Mouse (Mus musculus) forebrain, embryonic 16.5 days (tissue): ENCODE measurements at regions not wholly inside any gene's neighbourhood (a gene's known extent, or its start where the extent isn't known, plus 50 kb on each side); places are given as distances from the start of the nearest gene placed in this dataset.

Experiments used
- ATAC-seq: fragments of 200-750 bp; cut with Nextera tagmentation; 2 replicates; pipeline ENCODE4 v1.8.0; 2017; ENCODE audit warnings: mild to moderate bottlenecking, moderate library complexity
- H3K27ac ChIP-seq: fragments of 300-500 bp; sonication (generic); 2 replicates; pipeline ENCODE4 v1.5.1; 2014; ENCODE audit warnings: low read length, control low read depth
- H3K27me3 ChIP-seq: fragments of 300-500 bp; sonication (generic); replicated peaks from 2 replicates; pipeline ENCODE4 v1.6.1; 2014; ENCODE audit warnings: low read length; ENCODE audit not compliant: control insufficient read depth, insufficient read depth
- H3K36me3 ChIP-seq: fragments of 300-500 bp; sonication (generic); 2 replicates; pipeline ENCODE4 v1.6.1; 2014; ENCODE audit not compliant: control insufficient read depth, insufficient read depth
- H3K4me1 ChIP-seq: fragments of 300-500 bp; sonication (generic); replicated peaks from 2 replicates; pipeline ENCODE4 v1.6.1; 2014; ENCODE audit warnings: low read length; ENCODE audit not compliant: control insufficient read depth, insufficient read depth
- H3K4me2 ChIP-seq: fragments of 300-500 bp; sonication (generic); 2 replicates; pipeline ENCODE4 v1.6.1; 2014; ENCODE audit warnings: mild to moderate bottlenecking, low read length, control low read depth
- H3K4me3 ChIP-seq: fragments of 300-500 bp; sonication (generic); replicated peaks from 2 replicates; pipeline ENCODE4 v1.5.1; 2014; ENCODE audit warnings: mild to moderate bottlenecking, low read length, control low read depth
- H3K9ac ChIP-seq: fragments of 300-500 bp; sonication (generic); replicated peaks from 2 replicates; pipeline ENCODE4 v1.6.1; 2014; ENCODE audit warnings: low read depth, low read length, control low read depth
- H3K9me3 ChIP-seq: fragments of 300-500 bp; sonication (generic); 2 replicates; pipeline ENCODE4 v1.6.1; 2016; ENCODE audit warnings: low read length; ENCODE audit not compliant: control insufficient read depth
- WGBS: fragments of 180-500 bp; shearing (Covaris S2); extraction: QIAGEN DNeasy Blood & Tissue Kit; methylation state at CpG from one replicate; pipeline ENCODE4 v1.1.7; 2014; 5-methylcytosine and 5-hydroxymethylcytosine counted together

DNA sequence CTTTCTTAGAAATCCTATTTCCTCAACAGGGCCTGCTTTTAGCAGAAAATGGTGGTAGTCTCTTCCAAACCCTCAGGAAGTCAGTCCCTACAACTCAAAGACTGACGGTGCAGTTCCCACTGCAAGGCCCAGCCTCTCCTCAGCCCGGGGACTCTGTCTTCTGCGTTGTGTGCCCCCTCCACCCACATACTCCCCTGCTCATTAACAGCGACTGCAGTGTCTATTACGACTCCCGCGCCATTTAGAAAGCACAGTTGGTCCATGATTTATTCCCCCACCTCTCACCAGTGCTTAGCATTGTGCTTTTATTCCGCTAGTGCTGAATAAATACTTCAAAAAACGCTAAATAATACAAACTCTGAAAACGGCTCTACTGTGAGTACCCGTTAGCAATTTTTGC lies 230.9 kb upstream of the Hes1 start:
- Histone ChIP-seq H3K4me1 (peaks cover 12% of the 10 kb centered on the region), H3K36me3 (no peaks in the 10 kb centered on the region), H3K4me2 (no peak overlapping the region), H3K27ac (no peak overlapping the region), H3K27me3 (no peaks in the 10 kb centered on the region), H3K9ac (no peak overlapping the region), H3K4me3 (no peak overlapping the region), H3K9me3 (no peaks in the 10 kb centered on the region)
- no peak; the same call in 1 of the 2 replicates for ATAC-seq
- 23% methylated on average over 11 of the region's 11 CpGs for WGBS

DNA sequence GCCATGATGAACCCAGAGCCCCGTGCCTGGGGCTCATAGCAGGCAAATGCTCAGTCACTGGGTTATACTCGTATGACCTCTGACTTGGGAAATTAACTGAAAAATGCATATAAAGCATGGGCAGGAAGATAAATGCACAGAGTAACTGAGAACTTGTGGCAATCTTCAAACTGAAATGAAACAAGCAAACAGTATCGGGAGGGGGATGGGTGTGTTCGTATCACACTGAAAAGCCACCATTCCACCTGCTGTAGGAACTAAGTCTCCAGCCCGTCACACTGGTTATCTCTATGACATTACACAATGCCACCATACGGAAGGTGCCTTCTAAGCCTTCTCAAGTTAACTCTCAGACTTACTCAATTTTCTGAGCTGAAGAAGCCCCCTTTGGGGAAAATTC lies 230.3 kb upstream of the Hes1 start:
- Histone ChIP-seq H3K36me3 (no peaks in the 10 kb centered on the region), H3K4me2 (no peak overlapping the region), H3K27me3 (no peaks in the 10 kb centered on the region), H3K4me1 (peaks cover 12% of the 10 kb centered on the region), H3K4me3 (no peak overlapping the region), H3K9ac (no peak overlapping the region), H3K9me3 (no peaks in the 10 kb centered on the region), H3K27ac (no peak overlapping the region)
- ATAC-seq = no peak
- 59% methylated on average over 6 of the region's 6 CpGs for WGBS

DNA sequence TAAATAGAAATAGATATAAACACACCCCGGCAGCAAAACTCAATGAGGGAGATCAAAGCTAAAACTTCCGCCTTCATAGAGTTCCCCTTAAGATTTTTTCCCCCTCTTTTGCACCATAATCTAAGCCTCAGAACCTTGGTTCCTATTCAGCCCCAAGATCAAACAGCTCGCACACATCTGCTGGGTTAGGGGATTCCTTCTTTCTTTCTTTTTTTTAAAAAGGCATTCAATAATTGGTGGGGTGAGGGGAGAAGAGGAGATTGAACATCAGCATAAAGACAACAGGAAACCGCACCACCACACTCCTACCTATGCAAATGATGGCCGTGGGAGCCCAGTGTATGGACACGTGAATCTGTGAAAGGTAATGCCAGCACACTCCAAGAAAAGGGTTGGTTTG lies 229.5 kb upstream of the Hes1 start:
- H3K4me2 ChIP-seq = no peak overlapping the region
- peaks cover 20% of the 10 kb centered on the region for H3K4me1 ChIP-seq
- no peak for ATAC-seq
- H3K36me3 ChIP-seq = no peaks in the 10 kb centered on the region
- H3K4me3 ChIP-seq = no peak overlapping the region
- H3K9me3 ChIP-seq = no peaks in the 10 kb centered on the region
- no peak overlapping the region for H3K9ac ChIP-seq
- 21% methylated on average over 6 of the region's 6 CpGs for WGBS
- H3K27me3 ChIP-seq = no peaks in the 10 kb centered on the region
- H3K27ac ChIP-seq = no peak overlapping the region

DNA sequence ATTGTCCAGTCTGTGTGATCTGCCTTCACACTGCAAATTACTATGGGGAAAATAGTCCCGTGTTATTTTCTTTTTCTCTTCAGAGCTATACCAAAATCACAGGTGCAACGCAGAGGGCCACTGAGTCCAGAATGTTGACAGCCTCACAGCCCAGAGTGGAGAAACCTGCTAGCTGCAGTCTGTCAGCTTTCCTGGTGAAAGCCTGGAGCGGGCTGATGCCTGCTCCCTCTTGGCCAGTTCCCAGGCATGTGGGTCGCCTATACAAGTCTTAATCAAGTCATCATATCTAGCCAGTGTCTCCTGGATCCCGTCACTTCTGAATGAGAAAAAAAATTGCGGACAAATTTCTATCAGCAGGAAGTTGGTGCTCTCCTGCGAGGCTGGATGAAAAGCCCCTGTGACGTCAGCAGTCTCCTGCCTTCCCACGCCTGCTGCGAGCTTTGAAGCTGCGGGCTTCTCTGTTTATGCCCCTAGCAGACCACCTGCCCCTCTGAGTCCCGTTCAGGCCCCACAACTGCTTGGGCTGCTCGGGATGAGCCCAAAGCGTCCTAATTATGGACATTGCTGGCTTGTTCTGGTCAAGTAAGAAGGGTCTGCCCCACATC lies 227.1 kb upstream of the Hes1 start:
- Histone ChIP-seq H3K9ac (peak overlapping the region; percentile 45), H3K4me1 (peaks cover 21% of the 10 kb centered on the region), H3K9me3 (no peaks in the 10 kb centered on the region), H3K27ac (no peak overlapping the region), H3K4me2 (peak overlapping the region; percentile 70), H3K27me3 (no peaks in the 10 kb centered on the region), H3K4me3 (peak overlapping the region; percentile 35), H3K36me3 (no peaks in the 10 kb centered on the region)
- peak; percentile 57 for ATAC-seq
- 1% methylated on average over 14 of the region's 14 CpGs for WGBS

DNA sequence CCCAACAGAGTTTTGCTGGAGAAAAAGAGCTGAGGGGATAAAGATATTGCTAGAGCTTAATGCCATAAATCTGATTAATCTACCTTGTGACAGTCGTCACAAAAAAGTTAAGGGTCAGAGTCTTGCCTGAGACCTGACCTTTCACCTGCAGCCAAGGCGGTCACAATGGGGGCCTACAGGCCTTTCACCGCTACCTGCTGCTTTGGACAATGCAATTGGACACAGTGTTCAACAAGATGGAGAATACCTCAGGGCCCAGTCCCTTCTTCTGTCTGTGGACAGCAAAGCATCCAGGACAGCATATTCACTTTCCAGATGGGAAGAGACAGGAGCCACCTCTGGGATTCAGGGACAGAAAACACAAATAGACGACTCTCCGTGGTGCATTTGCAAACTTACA lies 226.3 kb upstream of the Hes1 start:
- no peak overlapping the region for H3K27ac ChIP-seq
- peak overlapping the region; percentile 70 for H3K4me2 ChIP-seq
- peaks cover 21% of the 10 kb centered on the region for H3K4me1 ChIP-seq
- H3K36me3 ChIP-seq = no peaks in the 10 kb centered on the region
- ATAC-seq = no peak
- H3K27me3 ChIP-seq = no peaks in the 10 kb centered on the region
- H3K9me3 ChIP-seq = no peaks in the 10 kb centered on the region
- no peak overlapping the region for H3K4me3 ChIP-seq
- H3K9ac ChIP-seq = no peak overlapping the region
- WGBS = 56% methylated on average over 5 of the region's 5 CpGs

DNA sequence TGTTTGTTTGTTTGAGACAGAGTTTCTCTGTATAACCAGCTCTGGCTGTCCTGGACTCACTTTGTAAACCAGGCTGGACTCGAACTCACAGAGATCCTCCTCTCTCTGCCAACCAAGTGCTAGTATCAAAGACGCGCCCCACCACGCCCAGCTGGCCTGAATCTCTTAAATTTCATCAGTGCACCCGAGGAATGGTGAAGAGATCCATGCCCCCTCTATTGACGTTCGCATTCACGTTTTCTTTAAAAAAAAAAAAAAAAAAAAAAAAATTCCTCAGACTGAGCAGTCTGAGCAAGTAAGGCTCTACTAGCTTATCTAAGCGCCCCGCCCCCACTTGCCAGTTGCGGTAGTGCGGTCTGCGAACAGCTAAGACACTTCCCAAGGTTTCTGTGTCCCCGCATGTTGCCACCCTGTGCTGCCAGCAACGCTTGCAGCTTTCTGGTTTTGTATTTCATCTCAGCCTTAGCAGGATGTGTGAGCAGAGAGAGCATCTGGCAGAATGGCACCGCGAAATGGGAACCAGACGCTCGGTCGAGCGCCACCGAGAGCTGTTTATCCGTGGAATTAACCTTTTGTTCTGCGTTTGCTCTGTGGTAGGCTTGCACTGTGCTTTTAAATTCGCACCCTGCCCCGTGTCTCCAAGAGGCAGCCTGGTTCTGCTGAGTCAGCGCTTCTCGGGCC lies 225.1 kb upstream of the Hes1 start:
- Histone ChIP-seq H3K27me3 (no peaks in the 10 kb centered on the region), H3K27ac (peak overlapping the region; percentile 44)
- WGBS = 8% methylated on average over 28 of the region's 28 CpGs

DNA sequence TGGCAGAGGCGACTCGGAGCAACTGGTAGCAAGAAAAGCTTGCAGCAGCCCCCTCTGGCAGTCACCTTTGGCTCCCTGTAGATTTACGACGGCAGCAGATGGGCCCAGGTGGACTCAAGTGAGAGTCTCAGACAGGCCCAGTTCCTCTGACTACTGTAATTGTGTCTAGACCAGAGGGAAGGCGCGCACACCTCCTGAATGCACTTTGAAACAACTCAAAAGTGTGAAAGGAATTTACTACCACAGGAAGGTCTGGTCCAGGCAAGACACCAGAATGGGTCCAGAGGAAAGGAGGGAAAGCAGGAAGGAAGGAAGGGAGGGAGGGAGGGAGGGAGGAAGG lies 224.6 kb upstream of the Hes1 start:
- WGBS = 19% methylated on average over 6 of the region's 6 CpGs
- H3K4me2 ChIP-seq = peak overlapping the region; percentile 56

More for the DNA sequence above, 225.1 kb upstream of the Hes1 start:
- Histone ChIP-seq H3K4me2 (peak overlapping the region; percentile 56), H3K4me3 (peak overlapping the region; percentile 32), H3K9me3 (no peaks in the 10 kb centered on the region), H3K9ac (peak overlapping the region; percentile 47), H3K36me3 (no peaks in the 10 kb centered on the region), H3K4me1 (peaks cover 19% of the 10 kb centered on the region)
- ATAC-seq = peak; percentile 68

DNA sequence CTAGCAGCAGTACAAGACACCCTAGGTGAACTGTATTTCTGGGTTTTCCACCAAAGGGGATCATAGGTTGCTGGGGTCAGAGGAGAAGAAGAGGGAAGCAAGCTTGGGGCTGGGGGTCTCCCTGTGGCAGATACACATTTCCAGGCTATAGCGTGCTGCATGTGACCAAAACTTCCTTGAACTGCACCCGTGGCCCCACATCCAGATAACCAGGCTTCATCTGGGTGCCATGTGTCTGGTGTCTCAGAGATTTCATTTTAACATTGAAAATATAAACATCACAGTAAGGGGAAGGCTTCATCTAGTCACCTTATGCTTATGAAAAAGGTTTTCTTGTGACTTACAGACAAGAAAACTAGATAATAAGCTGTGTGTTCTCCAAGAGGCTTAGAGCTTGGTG lies 223.8 kb upstream of the Hes1 start:
- H3K9ac ChIP-seq = no peak overlapping the region
- H3K36me3 ChIP-seq = no peaks in the 10 kb centered on the region
- no peak overlapping the region for H3K4me2 ChIP-seq
- H3K9me3 ChIP-seq = no peaks in the 10 kb centered on the region
- peaks cover 21% of the 10 kb centered on the region for H3K4me1 ChIP-seq
- H3K27me3 ChIP-seq = no peaks in the 10 kb centered on the region
- WGBS = 87% methylated on average over 2 of the region's 2 CpGs
- no peak overlapping the region for H3K4me3 ChIP-seq
- no peak overlapping the region for H3K27ac ChIP-seq
- no peak for ATAC-seq

More for the DNA sequence above, 224.6 kb upstream of the Hes1 start:
- peak overlapping the region; percentile 47 for H3K9ac ChIP-seq
- ATAC-seq = no peak
- no peaks in the 10 kb centered on the region for H3K36me3 ChIP-seq
- no peaks in the 10 kb centered on the region for H3K9me3 ChIP-seq
- H3K4me3 ChIP-seq = peak overlapping the region; percentile 32
- H3K27me3 ChIP-seq = no peaks in the 10 kb centered on the region
- H3K27ac ChIP-seq = peak overlapping the region; percentile 44
- peaks cover 19% of the 10 kb centered on the region for H3K4me1 ChIP-seq

DNA sequence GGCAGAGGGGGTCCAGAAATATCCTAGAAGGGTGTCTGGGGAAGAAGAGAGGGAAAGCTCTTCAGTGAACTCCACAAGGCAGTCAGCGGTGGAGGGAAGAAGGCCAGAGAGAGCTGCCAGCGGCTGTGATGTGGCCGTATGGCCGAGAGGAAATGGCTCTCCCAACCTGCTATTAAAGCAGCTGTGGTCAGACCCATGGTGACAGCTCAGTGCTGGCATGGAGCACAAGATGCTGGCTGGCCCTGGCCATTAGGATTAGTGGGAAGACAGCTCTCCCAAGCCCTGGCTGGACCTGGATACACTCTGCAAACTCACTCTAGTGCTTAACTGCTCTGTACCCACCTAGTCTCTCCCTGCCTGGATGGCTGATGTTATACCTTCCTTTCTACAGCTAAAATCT lies 223.1 kb upstream of the Hes1 start:
- Histone ChIP-seq H3K9me3 (no peaks in the 10 kb centered on the region), H3K27me3 (no peaks in the 10 kb centered on the region), H3K9ac (no peak overlapping the region), H3K36me3 (no peaks in the 10 kb centered on the region), H3K4me3 (no peak overlapping the region), H3K4me2 (no peak overlapping the region), H3K27ac (no peak overlapping the region), H3K4me1 (peaks cover 21% of the 10 kb centered on the region)
- no peak for ATAC-seq
- WGBS = 70% methylated on average over 4 of the region's 4 CpGs
